Mouse (Mus musculus): ENCODE data around the gene 1700020L24Rik. TPM values are rescaled to one million over a fixed set of nuclear protein-coding genes. Genes with fewer than 3 reads are reported as not detected.

The 1700020L24Rik gene
- total RNA-seq, 2 experiments from 2014 or later = not detected

- intact Hi-C loops (cut with DNase I; ENCODE audit: low total_unique reads) = no loop called here
- no peak for DNase-seq
These were observed 2.1 kb downstream of the 1700020L24Rik start for GRCm38 (mm10) chr11:83439426-83440060.

DNA sequence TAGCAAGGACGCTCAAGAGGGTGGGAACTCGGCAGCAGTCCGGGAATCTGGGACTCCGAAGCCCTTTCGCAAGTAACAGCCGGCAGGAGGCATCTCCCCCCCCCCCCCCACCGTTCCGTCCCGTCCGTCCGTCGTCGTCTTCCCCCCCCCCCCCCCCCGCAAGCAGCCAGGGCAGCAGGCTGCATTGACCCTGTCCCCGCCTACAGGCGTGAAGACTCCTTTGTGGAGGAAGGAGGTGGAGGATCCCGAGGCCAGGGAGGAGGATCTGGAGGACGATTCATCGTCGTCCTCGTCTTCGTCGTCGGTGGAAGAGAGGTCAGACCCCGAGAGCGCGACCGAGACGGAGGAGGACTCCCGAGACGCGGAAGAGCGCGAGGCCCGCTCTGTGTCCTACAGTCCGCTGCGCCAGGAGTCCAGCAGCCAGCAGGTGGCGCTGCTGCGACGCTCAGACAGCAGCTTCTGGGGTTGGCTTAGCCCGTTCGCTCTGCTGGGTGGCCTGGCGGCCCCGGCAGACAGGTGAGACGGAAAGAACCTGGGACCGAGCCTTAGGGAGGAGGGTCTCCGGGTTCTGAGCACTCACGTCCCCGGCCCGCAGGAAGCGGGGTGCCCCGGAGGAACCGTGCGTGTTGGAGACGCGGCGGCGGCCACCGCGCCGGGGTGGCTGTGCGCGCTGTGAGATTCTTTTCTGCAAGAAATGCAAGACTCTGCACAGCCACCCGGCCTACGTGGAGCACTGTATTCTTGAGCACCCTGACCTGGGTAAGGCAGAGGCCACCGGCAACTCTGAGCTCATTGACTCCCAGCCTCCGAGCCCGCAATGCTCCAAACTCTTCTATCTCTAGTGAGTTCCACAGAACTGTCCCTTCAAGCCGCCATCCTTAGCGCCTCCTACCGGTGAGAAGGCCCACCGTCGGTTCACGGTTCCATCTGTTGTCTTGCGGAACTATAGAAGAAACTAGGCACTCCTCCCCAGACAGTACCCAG is 2.9 kb downstream of the 1700020L24Rik start:
- intact Hi-C loops (cut with DNase I; ENCODE audit: low total_unique reads) = no loop called here

GRCm38 (mm10) chr11:83441235-83441634 is 3.8 kb downstream of the 1700020L24Rik start:
- peak; percentile 49 for DNase-seq
- intact Hi-C loops (cut with DNase I; ENCODE audit: low total_unique reads) = no loop called here

More for the DNA sequence above, 2.9 kb downstream of the 1700020L24Rik start:
- peak; percentile 82 for DNase-seq

DNA sequence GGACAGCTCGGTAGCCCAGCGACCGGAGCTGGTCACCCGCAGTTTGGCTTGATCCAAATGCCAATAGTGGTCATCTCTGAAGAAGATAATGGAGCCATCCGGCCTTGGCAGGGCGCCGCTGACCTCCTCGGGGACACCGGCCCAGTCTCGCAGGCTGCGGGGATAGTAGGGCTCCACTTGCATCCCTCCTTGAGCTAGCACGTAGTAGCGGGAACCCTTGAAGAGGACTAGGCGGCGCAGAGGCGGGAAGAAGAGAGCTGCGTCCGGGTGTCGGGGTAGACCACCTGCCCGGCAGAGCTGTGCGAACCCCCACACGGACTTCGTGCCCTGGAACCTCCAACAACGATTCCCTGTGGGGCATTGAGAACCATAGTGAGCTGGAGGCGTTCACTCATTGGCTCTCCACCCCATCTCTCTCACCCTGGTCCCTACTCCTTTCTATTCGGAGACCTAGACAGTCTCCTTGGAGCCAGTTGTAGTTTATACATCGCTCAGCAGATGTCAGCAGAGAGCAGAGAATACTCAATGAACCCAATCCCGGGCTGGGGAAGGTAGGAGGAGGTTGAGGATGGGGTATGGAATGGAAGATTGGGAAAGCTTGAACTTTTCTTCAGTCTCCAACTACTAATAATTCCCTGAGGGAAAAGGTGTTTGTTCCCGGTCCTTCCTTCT is 5.3 kb downstream of the 1700020L24Rik start:
- DNase-seq = peak; percentile 64
- intact Hi-C loops (cut with DNase I; ENCODE audit: low total_unique reads) = loop anchor here (2.0 kb wide), 1 partner anchor 26 kb away; no protein-coding TSS in a partner anchor

DNA sequence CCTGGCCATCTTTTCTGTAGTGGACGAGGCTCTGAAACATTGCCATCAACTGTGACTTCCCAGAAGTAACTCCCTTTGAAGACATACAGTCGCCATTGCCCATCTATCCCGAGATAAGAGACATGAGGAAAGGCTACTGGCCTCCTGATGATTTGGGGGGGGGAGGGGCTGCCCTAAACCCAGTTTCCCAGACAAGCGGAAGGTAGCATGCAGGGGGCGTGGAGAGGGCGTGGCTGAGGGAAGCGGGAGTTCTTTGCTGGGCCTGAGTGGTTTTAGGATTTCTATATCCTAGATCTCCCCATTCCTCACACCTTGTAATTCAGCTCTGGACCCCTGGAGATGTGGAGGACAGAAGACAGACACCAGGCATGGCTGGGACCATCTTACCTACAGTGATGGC is 6.3 kb downstream of the 1700020L24Rik start:
- DNase-seq = no peak
- intact Hi-C loops (cut with DNase I; ENCODE audit: low total_unique reads) = loop anchor here (2.0 kb wide), 1 partner anchor 25 kb away; no protein-coding TSS in a partner anchor

DNA sequence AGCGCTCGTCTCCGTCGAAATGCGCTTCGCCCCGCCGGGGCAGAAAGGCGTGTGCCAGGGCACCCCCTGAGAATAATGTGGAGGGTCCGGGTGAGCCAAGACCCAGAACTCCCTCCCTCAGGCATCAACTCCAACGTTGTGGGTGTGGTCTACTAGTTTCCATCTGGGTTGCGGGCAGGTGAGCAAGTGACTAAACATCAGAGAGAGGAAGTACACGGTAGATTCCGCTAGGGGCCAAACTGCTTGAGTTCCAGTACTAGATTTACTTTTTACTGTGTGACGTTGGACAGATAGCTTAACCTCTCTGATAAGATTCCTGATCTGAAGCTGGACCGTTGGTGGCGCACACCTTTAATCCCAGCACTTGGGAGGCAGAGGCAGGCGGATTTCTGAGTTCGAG is 7.5 kb downstream of the 1700020L24Rik start:
- DNase-seq = no peak
- intact Hi-C loops (cut with DNase I; ENCODE audit: low total_unique reads) = no loop called here

DNA sequence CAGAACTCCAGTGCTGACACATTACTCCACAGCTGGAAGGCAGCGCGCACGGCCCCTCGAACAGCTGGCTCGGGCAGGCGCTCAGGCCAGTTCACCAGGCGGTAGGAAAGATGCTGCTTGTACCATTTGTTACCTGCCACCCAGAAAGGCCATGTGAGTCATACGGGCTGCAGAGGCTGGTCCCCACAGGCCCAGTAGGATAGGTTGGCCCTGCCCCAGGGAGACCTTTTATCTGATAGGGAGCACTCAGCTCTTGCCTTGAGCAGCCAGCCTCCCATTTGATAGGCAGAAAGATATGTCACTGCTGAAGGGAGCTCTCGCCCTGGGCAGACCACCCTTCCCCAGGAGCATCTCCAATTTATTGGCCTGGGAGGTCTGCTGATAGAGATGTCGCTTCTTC is 10.1 kb downstream of the 1700020L24Rik start:
- peak; percentile 14 for DNase-seq
- intact Hi-C loops (cut with DNase I; ENCODE audit: low total_unique reads) = no loop called here

GRCm38 (mm10) chr11:83448021-83448926 is 10.8 kb downstream of the 1700020L24Rik start:
- peak; percentile 44 for DNase-seq
- intact Hi-C loops (cut with DNase I; ENCODE audit: low total_unique reads) = no loop called here

DNA sequence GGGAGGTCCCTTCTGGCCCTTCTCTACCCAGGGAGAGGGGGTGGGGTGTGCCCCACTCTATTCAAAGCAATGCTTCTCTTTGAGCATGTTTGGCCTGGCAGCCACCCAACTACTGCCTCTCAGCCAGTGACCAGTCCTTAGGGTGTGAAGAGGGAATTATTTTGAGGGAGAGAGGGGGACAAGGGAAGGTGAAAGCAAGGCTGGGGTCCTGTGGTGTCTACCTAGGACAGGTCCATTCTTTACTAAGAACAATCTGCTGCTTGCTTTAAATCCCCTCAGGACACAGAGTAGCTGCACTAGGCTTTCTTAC is 11.4 kb downstream of the 1700020L24Rik start:
- intact Hi-C loops (cut with DNase I; ENCODE audit: low total_unique reads) = no loop called here
- peak; percentile 25 for DNase-seq

DNA sequence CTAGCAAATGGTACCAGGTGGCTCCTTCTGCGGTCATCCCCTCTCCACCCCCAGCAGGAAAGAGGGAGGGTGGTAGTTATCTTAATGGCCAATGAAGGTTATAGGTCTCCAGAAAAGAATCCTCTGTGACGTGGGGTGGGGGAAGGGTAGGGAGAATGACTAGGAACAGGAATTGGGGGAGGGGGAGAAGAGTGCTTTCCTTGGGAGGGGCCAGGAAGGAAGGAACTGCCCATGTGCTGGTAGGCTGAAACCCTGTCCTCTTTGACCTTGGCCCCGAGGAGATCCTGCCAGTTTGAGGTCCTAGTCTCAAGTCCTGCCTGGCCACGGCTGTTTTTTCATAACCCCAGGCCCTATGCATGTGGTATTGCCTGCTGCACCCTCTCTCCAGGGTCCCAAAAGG is 11.8 kb downstream of the 1700020L24Rik start:
- intact Hi-C loops (cut with DNase I; ENCODE audit: low total_unique reads) = no loop called here
- DNase-seq = no peak

- no peak for DNase-seq
- intact Hi-C loops (cut with DNase I; ENCODE audit: low total_unique reads) = no loop called here
These were observed 13.1 kb downstream of the 1700020L24Rik start for GRCm38 (mm10) chr11:83450550-83450949.

DNA sequence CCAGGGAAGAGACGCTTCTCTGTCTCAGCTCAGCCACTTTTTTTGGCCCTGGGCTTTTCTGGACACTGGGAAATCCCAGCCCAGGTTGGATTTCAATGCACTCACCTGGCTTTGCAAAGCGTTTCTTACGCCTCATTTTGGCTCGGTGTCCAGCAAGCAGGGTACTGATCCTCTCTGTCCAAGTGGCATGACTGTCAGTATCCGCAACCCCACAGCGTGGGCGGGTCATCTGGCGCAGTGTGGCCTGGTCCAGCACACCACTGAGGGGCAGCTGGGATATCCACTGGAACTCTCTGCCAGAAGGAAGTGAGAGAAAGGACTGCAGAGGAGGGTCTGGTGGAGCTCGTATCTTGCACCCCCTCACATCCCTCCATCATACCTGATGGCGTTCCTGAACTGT is 13.8 kb downstream of the 1700020L24Rik start:
- intact Hi-C loops (cut with DNase I; ENCODE audit: low total_unique reads) = no loop called here
- DNase-seq = no peak

DNA sequence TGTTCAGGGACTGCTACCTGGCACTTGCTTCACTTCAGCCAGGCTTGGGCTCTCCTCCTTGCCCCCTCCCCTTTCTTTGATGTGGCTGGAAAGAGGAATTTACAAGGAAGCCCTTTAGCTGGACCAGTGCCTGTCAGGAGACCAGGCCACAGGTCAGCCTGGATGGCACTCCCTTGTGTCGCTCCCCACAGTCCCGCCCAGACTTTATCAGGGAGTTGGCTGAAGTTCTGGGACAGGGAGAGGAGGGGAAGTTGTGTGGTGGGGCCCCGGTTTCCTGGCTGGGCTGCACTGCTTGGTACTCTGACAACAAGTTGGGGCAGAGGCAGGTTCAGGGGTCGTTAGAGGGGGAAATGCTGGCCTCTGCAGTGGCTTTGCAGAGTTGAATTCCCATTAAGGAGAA is 17.1 kb downstream of the 1700020L24Rik start:
- intact Hi-C loops (cut with DNase I; ENCODE audit: low total_unique reads) = no loop called here
- no peak for DNase-seq

DNA sequence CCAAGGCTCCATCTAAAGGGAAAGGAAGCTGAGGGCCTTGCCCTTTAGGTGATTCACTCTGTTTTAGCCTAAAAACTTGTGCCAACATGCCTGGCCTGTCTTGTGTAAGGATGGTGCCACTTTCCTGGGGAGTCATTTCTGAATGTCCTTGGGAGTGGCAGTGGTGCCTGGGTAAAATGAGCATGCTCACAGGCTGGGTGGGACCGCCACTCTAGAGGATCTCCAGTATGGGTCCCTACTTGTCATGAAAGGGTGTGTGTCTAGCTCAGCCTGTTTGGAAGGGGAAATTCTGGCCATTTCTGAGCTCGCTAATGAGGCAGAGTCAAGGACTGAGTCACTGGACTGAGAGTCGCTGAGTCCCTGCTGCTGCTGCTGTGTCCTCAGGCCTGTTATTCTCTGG is 18.1 kb downstream of the 1700020L24Rik start:
- no peak for DNase-seq
- intact Hi-C loops (cut with DNase I; ENCODE audit: low total_unique reads) = no loop called here

DNA sequence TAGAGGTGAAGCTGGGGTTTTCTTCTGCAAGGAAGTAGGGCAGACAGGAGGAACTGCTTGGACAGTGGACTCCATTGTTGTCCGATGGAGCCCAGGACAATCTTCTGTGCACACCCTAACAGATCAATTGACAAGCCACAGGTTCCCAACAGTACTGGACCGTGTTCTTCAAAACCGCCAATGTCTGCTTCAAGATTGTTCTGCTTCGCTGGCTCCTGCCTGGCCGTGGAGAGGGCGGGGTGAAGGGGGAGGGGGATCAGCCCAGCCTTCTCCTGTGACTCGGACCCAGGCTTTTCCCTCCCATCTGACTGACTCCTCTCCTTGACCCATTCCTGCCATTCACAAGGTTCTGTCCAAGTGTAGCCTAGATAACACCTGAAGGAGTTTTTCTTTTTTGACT is 19.8 kb downstream of the 1700020L24Rik start:
- intact Hi-C loops (cut with DNase I; ENCODE audit: low total_unique reads) = no loop called here
- no peak for DNase-seq

- DNase-seq = no peak
These were observed 20.6 kb downstream of the 1700020L24Rik start for GRCm38 (mm10) chr11:83457912-83458601.

GRCm38 (mm10) chr11:83461462-83462027 is 24.1 kb downstream of the 1700020L24Rik start:
- DNase-seq = no peak
- intact Hi-C loops (cut with DNase I; ENCODE audit: low total_unique reads) = no loop called here

More at GRCm38 (mm10) chr11:83457912-83458601, 20.6 kb downstream of the 1700020L24Rik start:
- intact Hi-C loops (cut with DNase I; ENCODE audit: low total_unique reads) = no loop called here

DNA sequence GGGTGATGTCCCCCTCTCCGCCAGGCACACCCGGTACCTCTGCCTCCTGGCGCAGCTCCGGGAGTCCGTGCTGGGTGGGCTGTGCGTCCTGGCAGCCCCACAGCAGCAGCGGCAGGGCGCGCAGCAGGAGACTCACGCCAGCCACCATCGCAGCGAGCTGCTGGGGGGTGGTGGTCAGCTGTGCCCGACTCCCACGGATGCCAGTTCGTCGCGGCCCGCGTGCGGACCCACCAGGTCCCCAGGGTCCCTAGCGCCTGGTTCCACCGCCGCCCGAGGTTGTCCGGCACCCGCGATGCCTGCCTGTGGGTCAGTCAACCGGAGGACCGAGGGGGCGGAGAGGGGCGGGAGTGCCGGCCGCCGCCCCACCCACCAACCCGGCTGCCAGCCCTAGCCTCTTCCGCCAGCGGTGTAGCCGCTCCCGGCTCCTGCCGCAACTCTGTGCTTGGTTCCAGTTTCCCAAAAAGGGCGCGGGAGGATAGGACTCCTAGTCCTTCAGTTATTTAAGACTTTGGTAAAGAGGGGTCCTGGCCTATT is 25.3 kb downstream of the 1700020L24Rik start, which contains the start of gene Mmp28:
TSS of gene Mmp28 (minus strand) at position 361 of the 534 bp plus-strand sequence.
- DNase-seq = peak; percentile 70
- intact Hi-C loops (cut with DNase I; ENCODE audit: low total_unique reads) = no loop called here

All from gastrocnemius, postnatal 14 days (tissue).